Mouse (Mus musculus) adrenal gland, postnatal 36 days (tissue): ENCODE results near the gene Ccdc171. TPM values are rescaled to one million over a fixed set of nuclear protein-coding genes. Genes with fewer than 3 reads are reported as not detected.

ENCODE experiments used
- total RNA-seq, 2 experiments: library from RNA; stranded (reverse); gene quantifications; 2 replicates each; pipeline ENCODE4 v1.2.3; 2021

The Ccdc171 gene
- total RNA-seq, 2 experiments from 2014 or later: 1.7 to 2.4 TPM

Other genes starting within 250 kb of the Ccdc171 start
- gene Ttc39b, start 201.3 kb upstream of the Ccdc171 start, total RNA-seq: 10 to 100 TPM; 20.9 TPM
- 10 to 100 TPM; 18.7 to 21.5 TPM for gene Snapc3, start 107.8 kb upstream of the Ccdc171 start, total RNA-seq
- gene Psip1, start 39.1 kb upstream of the Ccdc171 start, total RNA-seq: 10 to 100 TPM; 48.9 to 51.0 TPM